Mouse (Mus musculus) T-helper 2 cell (primary cell): ENCODE measurements around the gene Tmem208.

Experiments used
- in situ Hi-C: fragments of 300-600 bp; cut with MboI, MseI; formaldehyde crosslinking; loops from one replicate; pipeline ENCODE4 v1.15.1; 2025; ENCODE audit warnings: high pct_unique_total_duplicates

The Tmem208 gene

DNA sequence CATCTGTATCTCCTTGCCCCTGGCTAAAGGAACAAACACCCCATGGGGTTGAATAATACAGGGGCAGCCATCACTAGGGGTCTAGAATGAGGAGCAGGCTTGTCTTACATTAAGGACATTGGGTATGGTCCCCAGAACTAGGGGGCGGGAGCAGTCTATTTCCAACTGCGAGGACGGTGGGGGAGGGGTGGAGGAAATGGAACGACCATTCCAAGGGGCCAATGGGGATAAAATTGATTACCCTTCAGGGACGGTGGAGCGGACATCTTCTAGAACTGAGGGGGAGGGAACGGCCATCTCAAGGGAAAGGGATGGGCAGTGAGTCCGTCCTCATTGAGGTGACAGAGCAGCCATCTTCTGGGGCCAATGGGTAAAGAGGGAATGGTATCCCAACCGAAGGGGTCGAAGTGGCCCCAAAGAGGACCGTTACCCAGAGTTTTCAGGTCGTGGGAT is 487 bp upstream of the Tmem208 start:
- in situ Hi-C loops, result loop anchor here (10.0 to 25.0 kb wide), 2 partner anchors 737 to 889 kb away; partner anchors contain the start of genes Nfatc3, Prmt7 and Slc7a6os

DNA sequence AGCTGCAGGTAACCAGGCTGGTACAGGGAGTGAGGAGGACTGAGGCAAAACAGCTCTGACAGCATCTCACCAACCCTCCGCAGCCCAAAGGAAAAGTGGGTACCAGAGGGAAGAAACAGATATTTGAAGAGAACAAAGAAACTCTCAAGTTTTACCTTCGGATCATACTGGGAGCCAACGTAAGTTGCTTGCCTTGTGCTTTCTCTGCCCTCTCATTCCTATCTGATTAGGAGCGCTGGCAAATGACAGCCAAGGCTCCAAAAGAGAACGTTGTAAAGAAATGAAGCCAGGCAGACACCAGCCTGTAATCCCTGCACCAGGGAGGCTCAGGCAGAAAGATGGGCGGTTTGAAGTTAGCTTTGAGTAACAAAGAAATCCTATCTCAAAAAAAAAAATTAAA is 814 bp downstream of the Tmem208 start:
- in situ Hi-C loops, result loop anchor here (10.0 to 25.0 kb wide), 2 partner anchors 735 to 888 kb away; partner anchors contain the start of genes Nfatc3, Prmt7 and Slc7a6os

DNA sequence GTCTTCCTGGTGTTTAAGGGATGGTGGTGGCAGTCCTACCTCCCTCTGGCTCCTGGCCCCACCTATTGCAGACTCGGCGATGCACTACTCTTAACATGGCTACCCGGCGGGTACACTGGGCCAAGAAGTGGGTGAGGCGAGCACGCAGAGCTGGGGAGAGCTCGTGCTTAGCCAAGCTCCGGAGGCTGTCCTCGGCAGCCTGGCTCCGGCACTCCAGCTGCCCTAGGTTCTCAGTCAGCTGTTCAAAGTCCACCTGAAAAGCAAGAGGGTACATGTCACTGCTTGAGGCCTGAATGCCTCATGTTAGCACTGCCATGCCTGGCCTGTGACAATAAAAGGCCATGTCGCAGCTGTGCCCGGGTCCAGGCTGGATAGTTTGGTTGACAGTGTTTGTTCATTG is 4.2 kb downstream of the Tmem208 start:
- in situ Hi-C loops, result loop anchor here (25.0 kb wide), 1 partner anchor 732 kb away; the partner anchor contains the start of gene Nfatc3

DNA sequence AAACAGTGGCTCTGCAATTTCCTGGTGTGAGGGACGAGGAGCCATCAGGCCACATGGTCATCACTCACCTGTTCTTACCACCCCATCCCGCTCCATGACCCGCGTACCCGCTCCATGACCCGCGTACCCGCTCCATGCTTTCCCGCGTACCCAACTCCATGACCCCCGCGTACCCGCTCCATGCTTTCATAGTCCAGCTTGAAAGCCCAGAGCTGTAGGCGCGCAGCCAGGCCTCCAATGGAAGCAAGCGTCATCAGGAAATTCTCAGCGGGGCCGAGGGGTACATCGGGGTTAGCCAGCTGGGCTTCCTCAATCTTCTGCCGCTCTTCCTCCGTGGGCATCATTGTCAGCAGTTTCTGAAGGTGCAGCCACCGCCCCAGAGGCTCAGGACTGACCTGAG is 5.3 kb downstream of the Tmem208 start:
- in situ Hi-C loops, result loop anchor here (25.0 kb wide), 1 partner anchor 731 kb away; the partner anchor contains the start of gene Nfatc3

DNA sequence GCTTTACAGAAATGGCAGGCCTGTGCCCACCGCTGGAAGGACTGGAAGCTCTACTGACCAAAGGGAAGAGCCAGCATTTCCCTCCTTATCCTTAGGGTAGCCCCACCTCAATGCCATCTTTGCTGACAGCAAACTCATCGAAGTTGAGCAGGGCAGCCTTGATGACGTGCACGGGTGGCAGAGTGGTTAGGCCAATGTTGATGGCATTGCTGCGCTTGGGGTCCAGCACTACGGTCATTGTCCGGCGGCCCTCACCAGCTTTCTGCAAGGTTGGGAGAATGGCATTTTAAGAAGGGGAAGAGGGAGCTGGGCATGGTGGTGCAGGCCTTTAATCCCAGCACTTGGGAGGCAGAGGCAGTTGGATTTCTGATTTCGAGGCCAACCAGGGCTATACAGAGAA is 5.8 kb downstream of the Tmem208 start:
- in situ Hi-C loops, result loop anchor here (25.0 kb wide), 1 partner anchor 730 kb away; the partner anchor contains the start of gene Nfatc3

DNA sequence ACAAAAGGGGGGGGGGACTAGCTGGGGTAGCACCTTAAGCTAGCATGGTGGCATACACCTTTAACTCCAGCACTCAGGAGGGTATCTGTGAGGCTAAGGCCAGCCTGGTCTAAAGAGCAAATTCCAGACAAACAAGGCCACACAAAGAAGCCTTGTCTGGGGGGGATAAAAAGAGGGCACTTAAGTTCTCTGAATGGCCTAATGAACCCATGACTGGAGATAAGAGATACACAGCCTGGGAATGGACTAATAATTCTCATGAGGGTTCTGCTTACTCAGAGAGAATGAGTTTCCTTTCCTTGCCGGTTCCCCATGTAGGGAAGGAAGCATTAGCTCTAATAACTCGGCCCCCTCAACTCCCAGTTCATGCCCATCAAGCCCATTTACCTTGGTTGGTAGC is 6.4 kb downstream of the Tmem208 start:
- in situ Hi-C loops, result loop anchor here (25.0 kb wide), 1 partner anchor 730 kb away; the partner anchor contains the start of gene Nfatc3

DNA sequence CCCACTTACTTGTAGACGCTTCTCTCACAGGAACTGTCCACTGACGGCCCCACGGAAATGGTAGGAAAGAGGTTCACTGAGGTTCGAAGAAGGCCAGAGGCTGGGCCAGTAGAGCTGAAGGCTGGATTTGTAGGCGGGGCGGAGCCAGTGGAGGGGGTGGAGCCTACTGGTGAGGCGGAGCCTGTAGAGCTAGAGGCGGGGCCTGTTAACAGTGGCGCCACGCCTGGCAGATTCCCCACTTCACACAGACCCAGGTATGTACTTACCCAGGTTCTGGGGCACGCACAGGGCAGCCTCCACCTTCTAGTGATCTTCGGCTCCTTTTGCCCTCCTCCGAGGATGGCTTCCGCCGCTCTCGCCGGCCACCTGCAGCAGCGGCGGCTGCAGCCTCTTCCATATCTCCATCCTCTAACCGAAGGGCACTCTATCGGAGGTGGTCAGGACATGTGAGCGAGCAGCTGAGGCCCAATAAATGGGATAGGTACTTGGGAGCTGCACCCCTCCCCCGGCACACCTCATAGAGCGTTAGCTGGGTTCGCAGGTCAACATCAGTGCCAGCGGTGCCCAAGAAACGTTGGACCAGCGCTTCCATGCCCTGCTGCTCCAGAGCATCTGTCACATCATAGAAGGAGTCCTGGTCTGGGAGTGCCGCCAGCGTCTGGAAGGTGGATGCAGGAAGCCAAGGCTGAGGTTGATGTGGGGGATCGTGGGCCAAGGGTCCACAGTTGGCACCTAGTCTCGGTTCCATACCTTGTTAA is 10.4 kb downstream of the Tmem208 start:
- in situ Hi-C loops, result loop anchor here (25.0 kb wide), 1 partner anchor 726 kb away; the partner anchor contains the start of gene Nfatc3

DNA sequence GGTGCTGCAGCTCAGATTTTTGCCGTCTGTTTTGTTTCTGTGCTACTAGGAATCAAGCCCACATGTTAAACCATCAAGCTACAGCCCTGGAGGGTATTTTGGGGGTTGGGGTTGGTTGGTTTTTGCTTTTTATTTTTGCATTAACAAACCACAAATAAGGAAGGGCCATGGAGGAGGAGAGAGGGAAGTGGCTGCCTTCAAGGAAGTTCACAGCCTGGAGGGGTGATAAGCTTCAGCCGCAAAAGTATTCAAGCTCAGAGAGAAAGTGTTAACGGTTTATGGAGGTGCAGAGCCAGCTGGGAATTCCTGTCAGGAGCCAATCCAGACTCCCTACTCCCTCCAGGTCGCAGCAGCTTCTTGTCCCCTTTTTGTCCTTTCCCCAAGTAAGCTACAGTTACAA is 12.8 kb downstream of the Tmem208 start:
- in situ Hi-C loops, result loop anchor here (25.0 kb wide), 1 partner anchor 723 kb away; the partner anchor contains the start of gene Nfatc3

DNA sequence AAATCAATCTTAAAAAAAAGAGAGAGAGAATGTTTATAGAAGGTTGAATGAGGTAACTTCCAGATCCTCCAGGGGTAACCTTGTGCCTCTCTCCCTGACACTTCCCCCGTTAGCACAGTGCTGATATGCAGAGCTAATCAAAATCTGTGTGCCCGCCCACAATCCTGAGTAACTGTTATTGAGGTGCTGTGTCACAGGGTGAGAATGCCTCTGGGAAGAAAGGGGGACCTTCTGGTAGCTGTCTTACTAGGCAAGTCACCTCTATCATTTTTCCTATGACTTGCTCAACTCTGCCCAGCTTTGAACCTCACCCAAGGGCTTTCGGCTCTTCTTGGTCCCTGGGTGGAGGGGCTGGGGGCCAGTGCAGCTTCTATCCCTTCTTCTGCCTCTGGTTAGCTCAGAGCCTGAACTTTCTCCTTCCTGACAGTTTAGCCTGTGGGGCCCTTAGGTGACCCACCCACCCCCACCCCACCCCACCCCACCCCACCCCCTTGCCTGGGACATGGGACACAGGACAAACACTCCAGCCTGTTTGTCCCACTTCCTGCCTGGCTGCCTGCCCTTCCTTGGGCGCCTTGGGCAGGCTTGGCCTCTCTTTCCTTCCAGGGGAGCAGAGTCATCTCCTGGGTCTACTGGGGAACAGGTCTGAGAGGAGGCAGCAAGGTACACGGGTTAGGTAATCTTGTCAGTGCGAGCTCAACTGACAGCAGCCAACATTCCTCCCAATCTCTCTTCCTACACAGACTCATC is 13.9 kb downstream of the Tmem208 start:
- in situ Hi-C loops, result loop anchor here (25.0 kb wide), 1 partner anchor 722 kb away; the partner anchor contains the start of gene Nfatc3

DNA sequence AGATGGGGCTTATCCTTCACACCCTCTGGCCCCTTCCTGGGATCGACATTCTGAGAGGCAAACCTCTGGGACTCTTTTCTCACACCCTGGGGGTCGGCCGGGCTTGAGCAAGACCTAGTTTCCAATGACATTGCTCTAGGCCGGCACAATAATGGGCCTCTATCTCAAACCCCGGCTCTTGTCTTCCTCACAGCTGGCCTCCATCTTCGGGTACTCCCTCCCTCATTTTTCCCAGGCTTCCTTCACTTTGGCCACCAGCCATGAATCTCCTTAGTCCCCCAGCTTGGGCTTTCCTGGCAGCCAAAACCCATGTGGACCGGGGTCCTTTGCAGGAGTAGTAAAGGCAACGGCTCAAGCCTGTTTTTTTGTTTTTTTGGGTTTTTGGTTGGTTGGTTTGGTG is 15.2 kb downstream of the Tmem208 start:
- in situ Hi-C loops, result loop anchor here (25.0 kb wide), 1 partner anchor 721 kb away; the partner anchor contains the start of gene Nfatc3

DNA sequence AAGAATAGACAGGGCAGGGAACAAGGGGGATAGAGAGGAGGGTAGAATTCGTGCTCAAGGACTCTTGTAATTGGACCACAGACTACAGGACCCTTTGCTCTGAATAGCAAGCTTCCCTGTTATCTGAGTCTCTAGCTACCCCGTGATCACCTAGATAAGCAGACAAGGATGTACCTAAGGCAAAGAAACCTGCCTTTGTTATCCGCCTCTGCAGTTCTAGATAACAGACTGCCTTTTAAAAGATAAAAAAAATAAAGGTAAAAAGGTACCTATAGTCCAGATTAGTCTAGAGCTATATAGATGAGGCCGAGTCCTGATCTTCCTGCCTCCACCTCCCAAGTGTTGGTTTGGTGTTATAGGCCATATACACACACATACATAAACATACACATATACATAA is 16.6 kb downstream of the Tmem208 start:
- in situ Hi-C loops, result loop anchor here (25.0 kb wide), 1 partner anchor 720 kb away; the partner anchor contains the start of gene Nfatc3

DNA sequence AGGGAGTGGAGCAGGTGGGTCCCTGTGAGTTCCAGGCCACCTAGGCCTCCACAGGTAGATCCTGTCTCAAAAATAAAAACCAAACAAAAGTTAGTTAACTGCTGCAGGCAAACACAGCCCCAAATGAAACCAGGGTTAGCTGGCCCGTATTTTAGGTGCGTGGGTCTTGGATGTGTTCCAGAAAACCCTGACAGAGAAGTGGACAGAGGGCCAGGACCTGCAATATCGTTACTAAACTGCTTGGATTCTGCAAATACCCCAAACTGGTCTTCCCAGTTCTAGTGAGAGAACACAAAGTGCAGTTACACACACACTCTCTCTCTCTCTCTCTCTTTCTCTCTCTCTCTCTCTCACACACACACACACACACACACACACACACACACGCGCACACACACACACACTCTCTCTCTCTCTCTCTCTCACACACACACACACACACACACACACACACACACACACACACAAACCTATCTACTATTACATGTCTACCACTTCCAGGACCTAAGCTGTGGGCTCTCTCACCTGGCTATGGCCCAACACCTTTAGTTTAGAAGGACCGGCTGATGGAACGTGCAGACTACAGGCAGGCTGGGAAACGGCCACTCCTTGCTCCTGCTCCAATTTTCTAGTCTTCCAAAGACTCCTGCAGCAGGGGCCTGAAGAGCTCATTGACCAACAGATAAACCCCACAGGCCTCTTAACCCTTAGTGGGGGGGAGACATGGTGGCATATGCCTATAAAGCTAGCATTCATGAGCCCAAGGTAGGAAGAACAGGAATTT is 17.8 kb downstream of the Tmem208 start:
- in situ Hi-C loops, result loop anchor here (25.0 kb wide), 1 partner anchor 718 kb away; the partner anchor contains the start of gene Nfatc3

DNA sequence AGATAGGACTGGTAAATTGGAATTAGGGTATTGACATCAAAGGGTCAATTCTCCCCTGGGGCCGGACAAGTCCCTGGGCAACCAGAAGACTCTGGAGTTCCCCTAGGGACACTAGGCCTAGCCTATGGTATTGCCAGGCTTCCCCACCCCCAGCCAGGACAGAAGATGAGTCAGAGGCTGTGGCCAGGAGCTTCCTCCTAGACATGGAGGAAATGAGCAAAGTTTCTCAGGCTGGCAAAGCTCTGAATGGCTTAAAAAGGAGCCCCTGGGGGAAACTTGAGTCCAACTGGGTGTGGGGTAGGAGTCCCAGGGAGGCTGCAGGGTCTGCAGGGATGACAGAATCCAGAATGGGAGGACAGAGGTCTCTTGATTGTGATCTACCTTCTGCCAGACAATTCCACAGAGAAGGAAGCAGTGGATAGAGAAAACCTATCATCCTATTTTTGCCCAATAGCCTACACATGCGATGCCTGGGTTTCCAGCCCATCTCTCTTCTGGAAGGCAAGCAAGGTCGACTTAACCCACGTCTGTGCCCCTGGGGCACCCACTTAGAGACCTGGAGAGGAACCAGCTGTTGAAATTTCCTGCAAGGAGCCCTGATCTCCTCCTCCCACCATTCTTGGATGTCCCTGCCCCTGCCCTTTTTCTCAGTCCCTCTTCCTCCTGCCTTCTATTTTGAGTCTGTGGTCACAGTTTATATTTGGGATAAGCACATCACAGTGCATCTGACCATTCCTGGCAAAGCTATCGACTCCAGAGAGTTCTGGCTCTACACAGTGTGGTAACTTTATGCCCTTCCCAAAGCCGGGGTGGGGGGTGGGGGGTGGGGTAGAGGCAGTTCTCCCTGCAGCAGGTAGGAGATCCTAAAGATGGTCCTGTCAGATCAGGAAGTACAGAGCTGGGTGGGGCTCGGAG is 19.2 kb downstream of the Tmem208 start:
- in situ Hi-C loops, result loop anchor here (25.0 kb wide), 1 partner anchor 717 kb away; the partner anchor contains the start of gene Nfatc3

DNA sequence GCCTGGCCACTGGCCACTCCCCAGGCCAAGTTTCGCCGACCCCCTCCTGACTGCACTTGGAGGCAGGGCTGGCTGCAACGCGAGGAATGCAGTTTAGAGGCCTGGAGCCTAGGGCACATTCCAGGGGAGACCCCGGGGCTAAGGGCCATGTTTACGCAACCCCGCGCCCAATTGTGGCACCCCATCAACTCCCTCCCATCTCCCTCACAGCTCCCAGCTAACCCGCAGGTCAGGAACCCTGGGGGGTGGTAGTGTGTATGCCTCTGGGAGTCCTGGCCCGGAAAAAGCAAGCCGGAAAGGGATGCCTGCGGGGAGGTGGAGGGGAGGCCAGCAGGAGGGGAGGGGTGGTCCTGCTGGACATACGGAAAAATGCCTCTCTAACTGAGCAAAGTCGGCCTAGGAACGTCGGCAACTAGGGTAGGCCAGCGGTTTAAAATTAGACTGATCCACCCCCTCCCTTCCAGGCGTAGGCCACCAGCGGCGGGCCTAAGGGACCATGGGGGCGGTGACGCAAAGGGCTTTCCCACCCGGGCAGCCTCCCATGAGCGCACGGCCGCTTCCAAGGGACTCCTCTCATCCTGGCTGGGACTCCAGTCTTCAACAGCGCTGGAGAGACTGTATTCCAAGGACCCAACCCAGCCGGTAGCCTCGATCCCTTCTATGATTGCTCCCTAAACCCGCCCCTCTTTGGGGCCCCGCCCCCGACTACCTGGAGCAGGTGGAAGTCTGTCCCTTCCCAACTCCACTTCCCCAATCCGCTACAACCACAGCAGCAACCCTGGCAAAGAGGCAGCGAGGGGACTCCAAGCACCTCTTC is 20.7 kb downstream of the Tmem208 start:
- in situ Hi-C loops, result loop anchor here (25.0 kb wide), 1 partner anchor 715 kb away; the partner anchor contains the start of gene Nfatc3

DNA sequence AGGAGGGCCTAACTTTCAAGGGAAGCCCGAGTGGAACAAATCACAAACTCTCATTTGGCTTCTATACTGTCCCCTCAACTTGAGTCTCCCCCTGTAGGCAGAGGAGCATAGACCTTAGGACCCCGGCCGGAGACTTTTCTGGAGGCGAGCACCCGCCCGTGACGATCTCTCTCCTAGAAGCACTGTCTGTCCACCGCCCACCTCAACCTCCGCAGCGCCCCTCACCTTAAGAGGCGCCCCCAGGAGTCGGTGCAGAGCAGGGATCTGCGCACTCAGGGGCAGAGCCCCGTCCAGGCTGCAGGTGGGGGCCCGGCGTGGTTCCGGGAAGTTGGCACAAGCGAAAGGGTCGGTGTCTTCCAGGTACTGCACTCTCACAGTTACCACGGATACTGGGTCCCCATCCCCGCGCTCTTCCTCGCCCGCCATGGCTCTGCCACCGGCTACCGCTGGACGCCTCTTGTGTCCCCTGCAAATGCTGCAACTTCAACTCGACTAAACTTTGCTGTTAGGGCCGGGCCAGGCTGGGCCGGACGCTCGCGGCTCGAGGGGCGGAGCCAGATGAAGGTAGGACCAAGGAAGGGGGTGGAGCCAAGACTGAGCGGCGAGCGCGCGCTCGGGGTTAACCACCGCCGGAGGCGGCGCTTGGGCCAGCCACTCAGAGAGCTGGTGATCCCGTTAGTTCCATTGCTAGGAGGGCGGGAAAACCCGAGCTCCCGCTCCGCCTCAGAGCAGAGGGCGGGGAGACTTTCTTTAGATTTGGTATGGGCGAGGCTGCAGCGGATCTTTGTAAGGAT is 21.5 kb downstream of the Tmem208 start, which contains the start of gene Fhod1:
TSS of gene Fhod1 (minus strand) at position 526 of the 794 bp plus-strand sequence.
- in situ Hi-C loops, result loop anchor here (25.0 kb wide), 1 partner anchor 715 kb away; the partner anchor contains the start of gene Nfatc3

DNA sequence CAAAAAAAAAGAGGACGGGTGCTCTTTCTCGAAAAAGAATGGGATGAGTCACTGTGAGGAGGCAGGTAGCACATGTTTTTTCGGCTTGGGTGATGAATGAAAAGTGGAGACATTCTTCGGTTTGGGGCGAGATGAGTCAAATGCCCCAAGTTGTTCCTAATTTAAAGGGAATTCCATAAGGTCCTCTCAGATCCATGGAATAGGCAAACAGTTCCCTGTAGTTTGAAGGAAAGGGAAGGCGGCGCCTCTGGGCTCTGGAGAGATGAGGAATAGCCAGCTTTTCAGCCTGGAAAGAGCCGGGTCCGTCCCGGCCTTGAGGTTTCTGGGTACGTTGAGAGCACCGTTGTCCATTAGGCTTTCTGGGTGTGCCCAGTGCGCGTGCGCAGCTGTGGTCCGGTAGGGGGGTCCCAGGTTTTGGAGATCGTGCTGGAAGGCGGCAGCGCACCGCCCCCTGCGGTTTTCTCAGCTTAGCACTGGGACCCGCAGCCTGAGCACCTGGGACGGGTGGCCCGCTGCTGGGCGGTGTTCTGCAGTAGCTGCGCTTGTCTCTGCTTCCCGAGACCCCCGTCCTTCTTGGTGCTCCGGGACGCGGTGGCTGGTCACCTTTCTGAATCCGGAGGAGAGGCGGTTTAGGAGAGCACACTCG is 22.4 kb downstream of the Tmem208 start, which contains the start of gene Slc9a5:
TSS of gene Slc9a5 (plus strand) at position 394 of the 646 bp plus-strand sequence.
- in situ Hi-C loops, result loop anchor here (25.0 kb wide), 1 partner anchor 714 kb away; the partner anchor contains the start of gene Nfatc3
